Mouse (Mus musculus) E14TG2a.4 (cell line): ENCODE results near the gene Wnt11.
A peak's percentile ranks its signal among the peaks of the same experiment; 100 is the strongest.

Experiments used
- H3K27me3 ChIP-seq: 2 replicates; pipeline ENCODE4 v1.6.1; 2014; ENCODE audit warnings: low read length, control low read depth; ENCODE audit not compliant: insufficient read depth
- H3K36me3 ChIP-seq: 2 replicates; pipeline ENCODE4 v1.6.1; 2014; ENCODE audit warnings: low read length, control low read depth; ENCODE audit not compliant: insufficient read depth
- H3K4me1 ChIP-seq: replicated peaks from 2 replicates; pipeline ENCODE4 v1.6.1; 2014; ENCODE audit warnings: low read depth, low read length, control low read depth
- H3K4me3 ChIP-seq: replicated peaks from 2 replicates; pipeline ENCODE4 v1.5.1; 2014; ENCODE audit warnings: mild to moderate bottlenecking, low read length
- H3K9me3 ChIP-seq: 2 replicates; pipeline ENCODE4 v1.6.1; 2014; ENCODE audit warnings: low read length, control low read depth
- CTCF ChIP-seq: conservative IDR thresholded peaks from 2 replicates; pipeline ENCODE4 v1.5.1; 2014; ENCODE audit warnings: low read length
- NANOG ChIP-seq: IDR thresholded peaks from 2 replicates; pipeline ENCODE4 v1.6.1; 2014; ENCODE audit warnings: borderline replicate concordance, low read length, mixed read lengths
- POU5F1 ChIP-seq: IDR thresholded peaks from 2 replicates; pipeline ENCODE4 v1.6.1; 2014; ENCODE audit warnings: low read length, borderline replicate concordance

Gene Wnt11

GRCm38 (mm10) chr7:98836646-98837045 is 1.7 kb downstream of the Wnt11 start:
- H3K9me3 ChIP-seq = no peaks in the 10 kb centered on the region
- TF ChIP-seq NANOG = no peak
- TF ChIP-seq CTCF = peak; percentile 50
- no peak for TF ChIP-seq POU5F1
- H3K36me3 ChIP-seq = no peaks in the 10 kb centered on the region
- H3K27me3 ChIP-seq = peaks cover 99% of the 10 kb centered on the region
- H3K4me3 ChIP-seq = peak overlapping the region; percentile 75
- H3K4me1 ChIP-seq = peaks cover 57% of the 10 kb centered on the region

GRCm38 (mm10) chr7:98837901-98838300 is 3.0 kb downstream of the Wnt11 start:
- Histone ChIP-seq H3K4me1 (peaks cover 49% of the 10 kb centered on the region), H3K9me3 (no peaks in the 10 kb centered on the region), H3K36me3 (no peaks in the 10 kb centered on the region), H3K27me3 (peaks cover 99% of the 10 kb centered on the region), H3K4me3 (peak overlapping the region; percentile 75; the same call in 1 of the 2 replicates)
- no peak for TF ChIP-seq NANOG
- TF ChIP-seq POU5F1 = no peak
- no peak for TF ChIP-seq CTCF

- no peak for TF ChIP-seq NANOG
- TF ChIP-seq POU5F1 = no peak
- no peak for TF ChIP-seq CTCF
- H3K4me1 ChIP-seq = peaks cover 49% of the 10 kb centered on the region
- H3K4me3 ChIP-seq = peak overlapping the region; percentile 75
- H3K36me3 ChIP-seq = no peaks in the 10 kb centered on the region
- H3K9me3 ChIP-seq = no peaks in the 10 kb centered on the region
- peaks cover 100% of the 10 kb centered on the region for H3K27me3 ChIP-seq
Measured at GRCm38 (mm10) chr7:98838729-98839141, 3.8 kb downstream of the Wnt11 start.

GRCm38 (mm10) chr7:98839312-98839711 is 4.4 kb downstream of the Wnt11 start:
- Histone ChIP-seq H3K27me3 (peaks cover 100% of the 10 kb centered on the region), H3K9me3 (no peaks in the 10 kb centered on the region), H3K4me1 (peaks cover 46% of the 10 kb centered on the region), H3K36me3 (no peaks in the 10 kb centered on the region), H3K4me3 (peak overlapping the region; percentile 75)
- TF ChIP-seq POU5F1 (no peak), CTCF (no peak), NANOG (no peak)

GRCm38 (mm10) chr7:98840771-98841170 is 5.9 kb downstream of the Wnt11 start:
- H3K36me3 ChIP-seq = no peaks in the 10 kb centered on the region
- H3K4me1 ChIP-seq = peaks cover 36% of the 10 kb centered on the region
- H3K4me3 ChIP-seq = no peak overlapping the region
- TF ChIP-seq CTCF (no peak), NANOG (no peak), POU5F1 (no peak)
- no peaks in the 10 kb centered on the region for H3K9me3 ChIP-seq
- peaks cover 97% of the 10 kb centered on the region for H3K27me3 ChIP-seq

GRCm38 (mm10) chr7:98841802-98842201 is 6.9 kb downstream of the Wnt11 start:
- Histone ChIP-seq H3K4me3 (no peak overlapping the region), H3K36me3 (no peaks in the 10 kb centered on the region), H3K27me3 (peaks cover 97% of the 10 kb centered on the region), H3K9me3 (no peaks in the 10 kb centered on the region), H3K4me1 (peaks cover 34% of the 10 kb centered on the region)
- TF ChIP-seq CTCF (peak; percentile 10; the same call in 1 of the 2 replicates), POU5F1 (no peak)

GRCm38 (mm10) chr7:98842997-98843396 is 8.1 kb downstream of the Wnt11 start:
- Histone ChIP-seq H3K27me3 (peaks cover 97% of the 10 kb centered on the region), H3K9me3 (no peaks in the 10 kb centered on the region), H3K36me3 (no peaks in the 10 kb centered on the region), H3K4me3 (no peak overlapping the region), H3K4me1 (peaks cover 33% of the 10 kb centered on the region)
- no peak for TF ChIP-seq NANOG
- TF ChIP-seq CTCF = no peak
- TF ChIP-seq POU5F1 = no peak

- H3K9me3 ChIP-seq = no peaks in the 10 kb centered on the region
- no peaks in the 10 kb centered on the region for H3K36me3 ChIP-seq
- H3K27me3 ChIP-seq = peaks cover 97% of the 10 kb centered on the region
- H3K4me1 ChIP-seq = peaks cover 26% of the 10 kb centered on the region
- no peak for TF ChIP-seq NANOG
- TF ChIP-seq POU5F1 = no peak
- TF ChIP-seq CTCF = no peak
- H3K4me3 ChIP-seq = no peak overlapping the region
Measured at GRCm38 (mm10) chr7:98843649-98844048, 8.7 kb downstream of the Wnt11 start.
